Mouse (Mus musculus) T-helper 17 cell (primary cell): ENCODE measurements around the gene Spout1.
"Not testable (repeated sequence)": the region's sequence is repeated elsewhere in the genome, so short reads cannot be mapped to it uniquely, and the experiment has no call there.

Source experiments
- in situ Hi-C, 2 experiments: fragments of 300-600 bp; cut with MboI, MseI; formaldehyde crosslinking; loops; 1 replicate in 1 of 2; 2 replicates in 1 of 2; pipeline ENCODE4 v1.15.1; 2025; ENCODE audit warnings: high pct_unique_total_duplicates in 2 of 2

Spout1 gene

DNA sequence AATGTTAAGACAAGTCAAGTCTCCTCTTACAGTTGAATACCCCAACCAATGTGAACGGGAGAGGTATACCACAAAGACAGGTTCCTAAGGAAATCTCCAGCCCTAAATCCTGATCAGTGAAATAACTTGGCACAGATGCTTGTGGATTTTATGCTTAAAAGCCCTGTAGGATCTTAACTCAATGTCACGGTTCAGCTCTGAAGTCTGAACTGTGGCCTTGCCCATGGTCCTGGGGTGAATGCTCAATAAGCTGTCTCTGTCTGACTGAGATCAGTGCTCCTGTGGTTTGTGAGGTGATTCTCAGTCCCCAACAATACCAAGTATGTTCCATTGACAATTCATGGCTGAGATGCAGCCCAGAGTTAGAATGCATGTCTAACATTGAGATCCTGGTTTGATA, 4.2 kb upstream of the Spout1 start:
- in situ Hi-C loops: no loop called here

- in situ Hi-C loops: not testable (repeated sequence)
These were observed 452 bp upstream of the Spout1 start for GRCm38 (mm10) chr2:30178711-30179110.

DNA sequence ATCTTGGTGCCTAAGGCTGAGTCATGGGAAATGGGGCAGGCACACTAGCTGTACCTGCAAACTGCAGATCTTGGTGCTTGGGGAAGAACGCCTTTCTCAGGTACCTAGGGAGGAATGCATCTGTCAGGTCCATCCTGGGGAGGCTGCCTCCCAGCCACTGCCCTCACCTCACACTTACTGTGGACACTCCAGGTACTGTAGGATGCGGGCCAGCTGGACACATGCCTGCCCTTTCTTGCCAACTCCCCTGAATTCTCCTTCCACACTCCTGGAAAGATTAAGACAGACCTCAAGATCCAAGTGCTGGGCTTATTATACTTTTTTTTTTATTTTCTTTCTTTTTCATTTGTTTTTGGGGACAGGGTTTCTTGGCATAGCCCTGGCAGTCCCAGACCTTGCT, 1.7 kb downstream of the Spout1 start:
- in situ Hi-C loops: no loop called here

GRCm38 (mm10) chr2:30175897-30176296, 2.4 kb downstream of the Spout1 start:
- in situ Hi-C loops: no loop called here

GRCm38 (mm10) chr2:30173541-30174240, 4.6 kb downstream of the Spout1 start:
- in situ Hi-C loops: no loop called here

GRCm38 (mm10) chr2:30171997-30172382, 6.3 kb downstream of the Spout1 start:
- in situ Hi-C loops: no loop called here

GRCm38 (mm10) chr2:30171371-30171996, 6.8 kb downstream of the Spout1 start, which contains the start of gene Endog:
TSS of gene Endog (plus strand) at chr2:30171493.
- in situ Hi-C loops: no loop called here

DNA sequence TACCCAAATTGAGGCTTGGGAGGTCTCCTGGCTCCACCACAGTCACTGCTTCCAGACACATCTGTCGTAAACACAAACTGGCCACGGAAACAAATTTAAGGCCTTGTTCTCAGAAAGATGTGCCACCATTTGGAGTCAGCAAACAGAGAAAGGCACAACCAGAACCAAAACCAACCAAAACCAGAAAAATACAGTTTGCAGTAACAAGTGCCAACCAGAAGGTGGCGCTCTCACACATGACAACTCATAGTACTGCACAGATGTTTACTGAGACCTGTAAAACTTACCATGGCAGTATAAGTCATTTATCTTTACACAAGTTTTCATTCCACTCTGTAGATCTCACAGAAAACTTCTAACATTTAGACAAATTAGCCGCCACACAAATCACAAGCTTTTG, 11.6 kb downstream of the Spout1 start:
- in situ Hi-C loops: loop anchor here (10.0 kb wide), 1 partner anchor 62 kb away; no protein-coding TSS in a partner anchor

DNA sequence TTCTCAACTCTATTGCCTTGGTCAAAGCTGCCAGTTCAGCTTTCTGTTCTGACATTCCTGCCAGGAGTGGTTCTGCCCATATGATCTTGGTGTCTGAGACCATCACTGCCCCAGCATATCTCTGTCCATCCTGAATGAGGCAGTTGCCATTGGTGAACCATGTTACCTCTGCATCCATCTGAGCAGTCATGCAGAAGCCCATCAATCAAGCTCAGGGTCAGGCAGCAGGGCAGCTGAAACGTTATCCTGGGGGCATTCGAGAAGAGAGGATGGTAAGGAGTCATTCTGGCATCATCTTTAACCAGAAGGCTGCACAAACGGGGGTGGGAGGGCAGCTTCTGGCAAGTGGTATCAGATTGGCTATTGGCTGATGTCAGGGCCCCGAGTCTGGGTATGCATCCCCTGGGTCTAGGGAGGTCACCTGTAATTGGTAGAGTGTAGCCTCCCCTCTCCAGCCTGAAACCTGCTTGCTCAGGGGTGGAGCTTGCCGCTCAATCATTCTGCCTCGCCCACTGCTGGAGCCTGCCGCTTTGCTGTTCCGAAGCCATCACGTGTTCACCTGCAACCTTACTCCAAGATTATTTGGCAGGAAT, 13.8 kb downstream of the Spout1 start:
- in situ Hi-C loops: loop anchor here (10.0 kb wide), 1 partner anchor 60 kb away; no protein-coding TSS in a partner anchor

GRCm38 (mm10) chr2:30161809-30162208, 16.4 kb downstream of the Spout1 start:
- in situ Hi-C loops: loop anchor here (10.0 kb wide), 1 partner anchor 57 kb away; no protein-coding TSS in a partner anchor

DNA sequence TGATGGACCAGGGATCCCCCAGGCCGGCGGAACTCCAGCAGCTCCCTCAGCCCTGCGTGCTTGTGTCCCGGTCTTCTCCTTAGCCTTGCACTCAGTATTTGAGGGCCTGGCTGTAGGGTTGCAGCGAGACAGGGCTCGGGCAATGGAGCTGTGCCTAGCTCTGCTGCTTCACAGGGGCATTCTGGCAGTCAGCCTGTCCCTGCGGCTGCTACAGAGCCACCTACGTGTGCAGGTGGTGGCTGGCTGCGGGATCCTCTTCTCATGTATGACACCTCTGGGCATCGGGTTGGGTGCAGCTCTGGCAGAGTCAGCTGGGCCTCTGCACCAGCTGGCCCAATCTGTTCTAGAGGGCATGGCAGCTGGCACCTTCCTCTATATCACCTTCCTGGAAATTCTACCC, 18.4 kb downstream of the Spout1 start:
- in situ Hi-C loops: loop anchor here (10.0 kb wide), 1 partner anchor 55 kb away; no protein-coding TSS in a partner anchor

GRCm38 (mm10) chr2:30152616-30153015, 25.6 kb downstream of the Spout1 start:
- in situ Hi-C loops: no loop called here

DNA sequence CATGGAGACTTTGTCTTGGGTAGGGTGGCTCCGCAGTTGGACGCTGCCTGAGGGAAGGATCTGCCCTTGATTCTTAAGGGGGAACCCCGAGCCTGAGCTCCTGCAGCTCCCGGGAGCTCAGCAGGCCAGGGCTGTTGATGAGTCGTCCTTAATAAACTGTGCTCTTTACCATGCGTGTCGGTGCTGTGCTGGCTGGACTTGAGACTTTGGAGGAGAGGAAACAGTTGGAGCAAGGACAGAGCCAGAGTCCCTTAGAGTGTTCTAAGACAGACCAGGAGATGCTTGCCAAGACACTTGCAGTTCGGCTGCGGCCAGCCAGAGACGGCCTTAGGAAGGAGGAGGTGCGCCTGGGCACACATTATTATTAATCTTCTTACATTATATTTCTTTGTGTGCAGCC, 26.4 kb downstream of the Spout1 start:
- in situ Hi-C loops: no loop called here

- in situ Hi-C loops: no loop called here
These were observed 30.8 kb downstream of the Spout1 start for GRCm38 (mm10) chr2:30147466-30147865.

DNA sequence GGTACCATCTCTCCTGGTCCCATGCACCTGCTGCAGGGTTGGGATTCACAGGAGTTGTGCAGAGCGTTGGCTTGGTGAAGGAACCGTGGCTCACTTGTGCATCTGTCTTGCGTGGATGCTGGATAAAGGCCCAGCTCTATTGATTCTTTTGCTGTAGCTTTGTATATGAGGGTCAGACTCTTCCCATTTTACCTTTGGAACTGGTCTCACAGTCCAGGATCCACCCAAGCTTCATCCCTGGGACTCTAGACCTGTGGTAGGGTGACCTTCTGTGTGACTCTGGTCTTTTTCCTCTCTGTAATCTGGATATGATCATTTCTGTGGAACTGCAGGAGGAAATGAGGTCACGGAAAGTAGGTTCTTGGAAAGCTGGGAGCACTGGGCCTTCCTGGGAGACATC, 33.8 kb downstream of the Spout1 start:
- in situ Hi-C loops: no loop called here

GRCm38 (mm10) chr2:30140021-30140420, 38.2 kb downstream of the Spout1 start:
- in situ Hi-C loops: not testable (repeated sequence)

GRCm38 (mm10) chr2:30136458-30136857, 41.8 kb downstream of the Spout1 start:
- in situ Hi-C loops: no loop called here

DNA sequence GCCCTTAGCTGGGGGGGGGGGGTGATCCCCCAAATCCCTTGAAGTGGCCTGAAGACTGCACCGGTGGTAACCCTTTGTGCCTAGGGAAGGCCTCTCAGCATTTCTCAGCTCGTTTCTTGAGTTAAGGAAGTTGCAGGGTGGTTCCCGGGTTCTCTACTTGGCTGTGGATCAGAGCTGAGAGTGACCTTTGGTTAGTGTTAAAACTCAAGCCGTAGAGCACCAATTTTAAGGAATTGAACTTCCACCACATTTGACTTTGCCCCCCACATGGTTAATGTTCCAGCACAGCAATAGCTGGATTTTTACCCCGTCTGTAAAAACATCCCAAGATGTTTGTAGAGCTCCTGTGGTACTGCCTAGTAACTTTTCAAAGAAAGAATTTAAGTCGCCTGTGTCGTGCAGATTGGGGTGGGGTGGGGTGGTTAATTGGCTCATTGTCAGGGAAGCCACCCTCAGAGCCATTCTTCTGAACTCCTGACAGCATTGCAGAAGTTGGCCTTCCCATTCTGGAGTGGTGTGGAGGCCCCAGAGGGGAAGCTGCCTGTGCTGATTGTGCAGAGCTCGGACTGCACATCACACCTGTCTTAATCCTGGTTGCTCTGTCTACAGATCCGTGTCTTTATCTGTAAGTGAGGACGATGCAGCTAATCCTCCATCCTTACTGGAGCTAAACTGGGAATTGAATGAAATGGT, 43.2 kb downstream of the Spout1 start:
- in situ Hi-C loops: no loop called here

- in situ Hi-C loops: no loop called here
These were observed 43.9 kb downstream of the Spout1 start for GRCm38 (mm10) chr2:30134378-30134711.

DNA sequence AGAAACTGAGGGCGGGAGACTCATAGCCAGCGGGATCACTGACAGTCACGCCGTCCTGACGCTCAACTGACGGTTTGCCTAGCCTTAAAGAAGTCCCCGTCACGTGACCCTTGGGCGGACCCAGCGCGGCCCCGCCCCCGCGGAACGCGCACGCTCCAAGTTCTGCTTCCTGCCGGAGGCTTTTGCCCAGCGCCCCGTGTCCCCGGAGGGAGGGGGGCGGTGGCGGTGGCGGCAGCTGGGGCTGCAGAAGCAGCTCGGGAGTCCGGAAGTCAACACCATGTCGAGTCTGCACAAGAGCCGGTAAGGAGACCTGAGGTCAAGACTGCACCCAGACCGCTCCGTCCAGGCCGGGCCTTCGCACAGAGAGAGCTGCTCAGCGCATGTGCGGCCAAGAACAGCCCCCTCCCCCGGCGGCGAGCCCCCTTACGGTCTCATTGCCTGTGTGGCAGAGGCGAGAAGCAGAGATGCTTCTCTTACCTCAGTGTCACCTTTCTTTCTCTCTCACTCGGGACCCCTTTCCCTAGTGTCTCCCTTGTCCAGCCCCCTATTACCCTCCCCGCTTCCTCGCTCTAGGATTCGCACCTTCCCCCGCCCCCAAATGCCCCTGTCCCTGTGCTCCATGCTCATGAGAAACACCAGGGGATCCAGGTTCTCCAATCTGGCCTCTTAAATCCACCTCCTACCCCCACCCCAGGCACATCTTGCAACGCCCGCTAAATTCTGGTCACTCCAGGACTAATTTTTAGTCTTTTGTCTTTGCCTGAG, 44.5 kb downstream of the Spout1 start, which contains the start of gene Tbc1d13:
Gene Tbc1d13 (plus strand): TSS at position 134 of the 765 bp plus-strand sequence.
- in situ Hi-C loops: no loop called here
